Mouse (Mus musculus) c-Kit-positive CD71-positive TER-119-negative erythroid progenitor cells, embryonic 14.5 days (primary cell): ENCODE data around the gene Usp43.

Source experiments
- DNase-seq: peaks from one replicate; pipeline ENCODE4 v3.0.0-alpha.2; 2013; ENCODE audit warnings: low read depth

Gene Usp43

GRCm38 (mm10) chr11:67897064-67897560, 24.8 kb downstream of the Usp43 start:
- DNase-seq = peak; percentile 28

DNA sequence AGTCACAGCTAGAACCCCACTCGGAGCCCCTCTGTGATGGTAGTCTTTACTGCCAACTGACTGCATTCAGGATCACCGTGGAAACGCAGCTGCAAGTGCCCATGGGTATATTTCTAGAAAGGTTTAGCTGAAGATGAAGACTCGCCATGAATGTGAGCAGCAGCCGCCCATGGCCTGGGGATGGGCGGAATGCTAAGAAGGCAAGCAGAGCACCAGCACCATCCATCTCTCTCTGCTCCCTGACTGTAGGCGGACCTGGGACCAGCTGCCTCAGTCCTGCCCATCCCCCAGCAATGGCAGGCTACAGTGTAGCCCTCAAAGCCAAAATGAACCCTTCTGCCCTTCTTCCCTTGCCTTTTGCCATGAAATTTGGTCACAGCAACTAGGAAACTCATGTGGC, 26.3 kb downstream of the Usp43 start:
- DNase-seq = no peak

DNA sequence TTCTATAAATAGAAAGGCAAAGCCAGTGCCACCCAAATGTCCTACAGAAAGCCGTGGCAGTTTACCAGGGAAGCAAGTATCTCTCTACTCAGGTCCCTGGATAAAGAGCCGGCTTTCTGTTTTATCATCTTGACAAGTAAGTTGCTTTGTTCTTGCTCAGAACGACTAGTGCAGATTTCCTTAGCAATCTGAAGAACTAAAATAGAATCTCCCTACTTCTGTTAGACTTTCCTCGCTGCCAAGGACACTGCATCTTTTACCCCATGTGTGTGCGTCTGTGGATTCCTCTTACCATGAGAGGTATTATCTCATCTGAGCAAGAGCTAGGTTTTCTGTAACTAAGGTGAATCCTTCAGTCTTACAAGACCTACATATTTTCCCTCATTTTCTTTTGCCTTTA, 33.4 kb downstream of the Usp43 start:
- DNase-seq = no peak

- no peak for DNase-seq
Observed at GRCm38 (mm10) chr11:67885921-67886320, 36.0 kb downstream of the Usp43 start.

- DNase-seq = no peak
Observed at GRCm38 (mm10) chr11:67865521-67866197, 56.3 kb downstream of the Usp43 start.

GRCm38 (mm10) chr11:67865100-67865499, 56.9 kb downstream of the Usp43 start:
- no peak for DNase-seq

GRCm38 (mm10) chr11:67861399-67861838, 60.5 kb downstream of the Usp43 start:
- DNase-seq = no peak

GRCm38 (mm10) chr11:67860743-67861398, 61.1 kb downstream of the Usp43 start:
- DNase-seq = no peak

DNA sequence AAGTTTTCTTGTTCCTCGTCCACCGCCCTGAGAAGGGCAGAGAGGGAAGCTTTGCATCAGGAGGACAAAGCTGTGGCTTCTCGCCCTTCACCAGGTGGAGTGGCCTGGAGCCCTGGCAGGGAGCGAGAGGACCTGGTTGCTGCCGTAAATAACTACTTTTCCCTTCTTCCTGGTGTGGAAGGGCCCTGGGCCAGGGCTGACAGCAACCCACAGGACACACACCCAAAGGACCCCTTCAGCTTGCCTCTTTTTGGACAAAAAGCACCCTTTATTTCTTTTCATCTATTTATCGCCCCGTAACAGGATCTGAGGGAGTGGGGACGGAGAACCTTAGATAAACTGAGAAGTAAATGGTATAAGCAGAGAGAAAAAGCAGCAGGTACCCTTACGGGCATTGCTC, 63.4 kb downstream of the Usp43 start:
- DNase-seq = no peak

GRCm38 (mm10) chr11:67855035-67855434, 66.9 kb downstream of the Usp43 start:
- peak; percentile 4 for DNase-seq

- no peak for DNase-seq
Observed at GRCm38 (mm10) chr11:67853996-67854395, 68.0 kb downstream of the Usp43 start.

- DNase-seq = no peak
Observed at GRCm38 (mm10) chr11:67851770-67852169, 70.2 kb downstream of the Usp43 start.

DNA sequence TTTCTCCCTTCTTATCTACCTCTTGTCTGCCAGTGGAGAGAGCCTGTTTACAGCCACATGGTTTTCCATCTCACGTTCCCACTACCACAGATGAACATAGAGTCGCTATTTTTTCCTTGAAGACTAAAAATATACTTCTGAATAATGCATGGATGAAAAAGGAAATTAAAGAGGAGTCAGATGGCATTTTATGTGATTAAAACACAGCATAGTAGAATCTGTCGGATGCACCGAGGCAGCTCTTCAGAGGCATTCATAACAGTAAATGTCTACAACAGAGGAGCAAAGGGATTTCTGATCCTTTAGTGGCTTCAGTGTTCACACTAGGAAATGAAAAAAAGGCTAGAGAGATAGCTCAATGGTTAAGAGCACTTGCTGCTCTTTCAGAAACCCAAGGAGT, 76.8 kb downstream of the Usp43 start:
- DNase-seq = no peak

- no peak for DNase-seq
Observed at GRCm38 (mm10) chr11:67839810-67840209, 82.1 kb downstream of the Usp43 start.

DNA sequence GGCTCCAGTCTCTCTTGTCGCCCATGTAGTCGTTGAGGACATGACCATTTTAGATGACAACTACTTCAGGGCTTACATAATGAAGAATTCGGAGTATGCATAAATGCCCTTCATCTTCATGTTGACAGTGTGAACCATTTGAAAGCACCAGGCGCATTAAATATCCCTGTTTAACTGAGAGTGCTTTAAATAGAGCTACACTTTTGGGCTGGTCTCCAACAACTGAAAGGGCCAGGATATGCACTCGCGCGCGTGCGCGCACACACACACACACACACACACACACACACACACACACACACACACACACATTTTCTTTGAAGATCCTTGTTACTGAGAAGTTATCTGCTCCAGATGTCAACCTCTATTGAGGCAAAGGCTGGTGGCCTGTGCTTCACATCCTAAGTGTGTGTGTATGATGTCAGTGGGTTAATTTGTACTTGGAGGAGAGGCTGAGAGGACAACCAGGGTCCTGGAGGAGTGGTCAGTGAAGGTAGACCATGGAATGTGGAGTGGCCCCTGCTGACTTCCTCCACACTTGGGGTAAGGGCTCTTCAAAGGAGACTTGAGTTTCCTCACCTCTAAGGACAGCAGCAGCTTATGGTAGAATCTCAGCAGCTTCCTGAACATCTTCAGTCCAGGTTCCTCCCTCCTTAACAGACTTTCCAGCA, 86.4 kb downstream of the Usp43 start:
- no peak for DNase-seq

GRCm38 (mm10) chr11:67831820-67832219, 90.1 kb downstream of the Usp43 start:
- no peak for DNase-seq

DNA sequence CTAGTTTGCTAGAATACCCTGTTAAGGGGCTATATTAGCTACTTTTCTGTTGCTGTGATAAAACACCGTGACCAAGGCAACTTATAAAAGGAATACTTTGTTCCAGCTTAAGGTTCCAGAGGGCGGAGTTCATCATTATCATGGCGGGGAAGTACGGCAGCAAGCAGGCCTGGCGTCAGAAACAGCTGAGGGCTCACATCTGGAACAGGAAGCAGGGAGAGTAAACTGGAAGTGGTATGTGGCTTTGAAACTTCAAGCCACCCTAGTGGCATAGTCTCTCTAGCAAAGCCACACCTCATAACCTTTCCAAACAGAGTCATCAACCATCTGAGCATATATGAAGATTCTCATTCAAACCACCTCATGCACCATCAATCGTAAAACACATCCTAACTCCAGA, 92.4 kb downstream of the Usp43 start:
- DNase-seq = no peak

DNA sequence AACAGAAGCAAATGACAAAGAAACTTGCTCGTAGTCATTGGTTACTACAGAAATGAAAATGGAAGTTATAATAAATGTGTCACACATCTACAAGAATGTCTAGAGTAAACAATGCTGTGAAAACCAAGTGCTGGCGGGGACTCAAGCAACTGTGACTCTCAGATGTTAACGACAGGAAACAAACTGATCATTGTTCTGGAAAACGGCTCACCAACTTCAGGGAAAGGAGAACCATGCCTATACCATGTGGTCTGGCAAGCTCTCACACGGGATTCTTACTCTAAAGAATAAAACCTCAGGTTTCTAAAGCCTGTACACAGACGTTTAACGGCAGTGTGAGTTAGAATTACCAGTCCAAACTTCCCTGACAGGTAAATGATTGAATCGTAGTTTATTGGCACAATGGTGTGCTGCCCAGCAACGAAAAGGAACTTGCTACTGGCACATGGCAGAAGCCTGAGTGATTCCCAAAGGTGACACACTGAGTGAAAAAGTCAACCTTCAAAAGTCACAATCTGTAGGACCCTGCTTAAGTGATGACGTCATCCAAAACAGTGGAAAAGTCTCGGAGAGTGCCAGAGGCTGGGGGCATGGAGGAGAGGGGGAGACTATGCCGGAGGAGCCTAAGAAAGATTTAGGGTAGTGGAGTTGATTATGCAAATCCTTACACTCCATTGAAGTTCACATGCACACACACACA, 93.4 kb downstream of the Usp43 start:
- no peak for DNase-seq

DNA sequence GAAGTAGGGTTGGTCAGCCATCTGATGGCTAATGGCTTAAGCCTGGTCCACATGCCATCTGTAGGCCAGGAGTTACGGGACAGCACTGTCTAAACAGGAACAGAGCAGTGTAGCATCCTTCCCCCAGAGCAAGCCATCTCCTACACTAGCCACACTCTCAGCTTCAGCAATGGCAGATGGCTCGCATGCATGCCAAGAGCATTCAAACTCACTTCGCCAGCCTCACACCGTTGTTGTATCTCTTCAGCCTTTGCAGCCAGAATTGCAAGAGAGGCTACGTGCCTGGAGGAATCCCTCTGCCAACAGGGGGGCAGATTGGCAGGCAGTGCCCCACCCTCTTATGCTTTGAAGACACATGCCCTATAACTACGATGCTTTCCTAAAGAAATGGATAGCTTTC, 100.4 kb downstream of the Usp43 start:
- DNase-seq = no peak

GRCm38 (mm10) chr11:67820221-67820620, 101.7 kb downstream of the Usp43 start:
- no peak for DNase-seq

DNA sequence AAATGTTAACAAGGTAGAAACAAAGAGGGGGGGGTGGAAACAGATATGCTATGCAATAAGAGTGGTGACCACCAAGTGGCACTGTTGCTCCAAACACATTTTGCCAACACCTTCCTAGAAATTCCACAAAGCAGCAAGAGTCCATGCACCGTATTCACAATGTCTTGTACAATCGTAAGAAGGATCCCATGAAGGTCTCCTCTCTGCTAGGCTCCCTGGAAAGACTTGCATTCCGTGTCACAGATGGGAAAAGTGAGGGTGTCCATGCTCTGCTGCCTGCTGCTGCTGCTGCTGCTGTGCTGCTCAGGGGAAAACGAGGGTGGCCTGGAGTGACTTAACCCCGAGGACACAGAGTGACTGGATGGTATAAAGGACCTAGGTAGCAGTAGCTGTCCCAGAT, 102.3 kb downstream of the Usp43 start:
- DNase-seq = no peak

- no peak for DNase-seq
Observed at GRCm38 (mm10) chr11:67811535-67811934, 110.4 kb downstream of the Usp43 start.

DNA sequence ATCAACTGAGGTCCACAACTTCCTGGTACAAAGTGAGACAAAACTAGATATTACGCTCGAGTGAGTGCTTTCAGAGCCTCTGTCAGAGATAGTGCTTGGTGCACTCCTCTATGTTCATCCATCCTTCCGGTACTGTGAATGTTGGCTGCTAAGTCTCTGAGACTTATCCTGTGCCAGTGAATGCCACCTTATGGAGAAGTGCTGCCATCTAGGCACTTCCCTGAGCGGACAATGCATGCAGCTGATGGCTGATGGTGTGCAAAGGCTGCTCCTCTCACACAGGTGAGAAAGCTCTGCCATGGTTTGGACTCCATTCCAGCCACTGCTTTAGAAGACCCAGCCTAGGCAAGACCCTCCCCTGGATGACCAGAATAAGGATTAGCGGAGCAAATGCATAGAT, 113.9 kb downstream of the Usp43 start:
- DNase-seq = no peak
